Mouse (Mus musculus) cortical plate, adult 2 months (tissue): ENCODE results near the gene Ly75.

ENCODE experiments used
- CTCF ChIP-seq: fragments of 200-500 bp; IDR thresholded peaks from 2 replicates; pipeline ENCODE4 v1.5.1; 2011; ENCODE audit warnings: mild to moderate bottlenecking, control low read depth, low read length; ENCODE audit not compliant: insufficient read depth; ENCODE audit errors: extremely low read depth
- POLR2A ChIP-seq: fragments of 200-500 bp; IDR thresholded peaks from 2 replicates; pipeline ENCODE4 v1.6.1; 2011; ENCODE audit warnings: mild to moderate bottlenecking, low read length, control low read depth; ENCODE audit not compliant: insufficient read depth; ENCODE audit errors: extremely low read depth

DNA sequence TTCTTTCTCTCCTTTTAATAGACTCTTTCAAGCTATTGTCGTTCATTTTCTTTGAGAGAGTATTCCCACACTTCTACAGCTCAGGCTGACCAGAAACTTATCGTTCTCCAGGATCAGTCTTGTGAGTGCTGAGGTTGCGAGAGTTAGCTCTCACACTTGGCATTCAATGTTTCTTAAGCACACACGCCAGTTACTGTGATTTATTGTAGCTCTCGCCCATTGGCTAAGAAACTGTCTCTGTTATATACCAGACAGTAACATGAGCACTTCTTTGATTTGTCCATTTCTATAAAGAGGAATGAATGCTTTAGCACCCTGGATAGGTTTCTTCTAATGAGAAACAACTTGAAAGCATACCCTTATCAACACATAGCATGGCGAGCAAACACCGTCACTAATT lies 15.2 kb downstream of the Ly75 start:
- TF ChIP-seq POLR2A (no peak), CTCF (no peak)
